In the genomic region with DNA sequence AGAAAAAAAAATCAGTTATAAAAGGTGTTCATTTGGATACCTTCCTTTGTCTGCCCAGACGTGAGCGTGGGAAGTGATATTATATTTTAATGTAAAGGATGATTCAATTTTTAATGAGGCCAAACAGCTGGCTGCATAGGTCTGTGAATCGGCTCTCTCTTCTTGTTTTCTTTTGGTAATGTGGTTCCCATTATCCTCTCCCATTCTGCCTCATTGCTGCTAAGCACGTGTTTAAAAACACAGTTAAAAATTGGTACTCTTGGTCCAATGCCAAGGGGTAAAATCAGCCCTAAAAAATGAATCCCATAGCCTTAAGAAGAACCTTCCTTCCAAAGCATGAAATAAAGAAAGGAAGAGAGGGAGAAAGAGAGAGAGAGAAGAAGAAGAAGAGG, we compare ENCODE assay signal across 9 mouse cellular contexts. TPM values are rescaled to one million over a fixed set of nuclear protein-coding genes. Genes with fewer than 3 reads are reported as not detected.
DNase-seq lines count a peak whose midpoint lies in the region; ATAC-seq and TF ChIP-seq lines count a peak whose summit lies in the region.
"Had no signal": no experiment of that assay in that cellular context is flagged by ENCODE, and none has a peak within 500 bp of the region (broad histone marks: within the 10 kb centered on the region; RNA-seq: fewer than 3 reads in every experiment).

No protein-coding gene starts in this region.

- no peaks in the 10 kb centered on the region for H3K9me3 ChIP-seq in heart, postnatal 0 days (replicated peaks; ENCODE audit: control insufficient read depth, low read length)
- H3K9me3 ChIP-seq in CH12.LX (replicated peaks; ENCODE audit: low read length): no peaks in the 10 kb centered on the region
- H3K9me3 ChIP-seq in intestine, embryonic 16.5 days (ENCODE audit: control insufficient read depth, low read length): no peaks in the 10 kb centered on the region

- no peak overlapping the region for H3K4me2 ChIP-seq in heart, postnatal 0 days (ENCODE audit: low read depth, low read length)
- H3K4me2 ChIP-seq in CH12.LX (ENCODE audit: insufficient read depth, low read depth, poor library complexity, severe bottlenecking): 0 out of 2 replicates have a peak overlapping the region, but pooled peaks have one; percentile 50
- no peak overlapping the region for H3K4me2 ChIP-seq in intestine, embryonic 16.5 days (ENCODE audit: low read depth, low read length)

- no peak for TF ChIP-seq EP300 in heart, postnatal 0 days (IDR thresholded peaks at IDR 0.05; ENCODE audit: low read depth)
- no peak for TF ChIP-seq EP300 in CH12.LX (IDR thresholded peaks at IDR 0.05; ENCODE audit: low read length)

- peak overlapping the region; percentile 23; the same call in 1 of the 2 replicates for H3K27ac ChIP-seq in heart, postnatal 0 days (ENCODE audit: low read depth)
- H3K27ac ChIP-seq in CH12.LX (ENCODE audit: insufficient read depth, low read depth): no peak overlapping the region
- H3K27ac ChIP-seq in intestine, embryonic 16.5 days (ENCODE audit: low read length): peak overlapping the region; percentile 59

- TF ChIP-seq CTCF in heart, postnatal 0 days (IDR thresholded peaks at IDR 0.05; ENCODE audit: low read depth): no peak
- no peak for TF ChIP-seq CTCF in CH12.LX (conservative IDR thresholded peaks at IDR 0.05 in 1 of 2, IDR thresholded peaks at IDR 0.05 in 1 of 2; ENCODE audit: low read depth in 2 of 2, low read length in 2 of 2)

- H3K36me3 ChIP-seq in heart, postnatal 0 days (replicated peaks; ENCODE audit: control insufficient read depth, insufficient read depth, low read length): no peaks in the 10 kb centered on the region
- H3K36me3 ChIP-seq in CH12.LX (replicated peaks in 1 of 2; ENCODE audit: control insufficient read depth in 1 of 2, insufficient read depth in 1 of 2, low read length in 1 of 2): no peaks in the 10 kb centered on the region
- no peaks in the 10 kb centered on the region for H3K36me3 ChIP-seq in intestine, embryonic 16.5 days (ENCODE audit: control insufficient read depth, insufficient read depth, low read length)
- H3K36me3 ChIP-seq: G1E had no signal

- TF ChIP-seq RAD21 in CH12.LX (IDR thresholded peaks at IDR 0.05; ENCODE audit: low read depth, low read length): no peak

- in situ Hi-C loops in CH12.LX (cut with MboI; ENCODE audit: low pct_ligation_motif_present, low pct_unique_long_range_greater_than_20kb, low sequenced_read_pairs): no loop called here

- no peaks in the 10 kb centered on the region for H3K79me2 ChIP-seq in CH12.LX (replicated peaks; ENCODE audit: control insufficient read depth, extremely low read depth, insufficient read depth, poor library complexity, severe bottlenecking)

- DNase-seq in heart, postnatal 0 days (ENCODE audit: low spot score): no peak
- no peak for DNase-seq in heart, postnatal 4 days
- DNase-seq in 3T3-L1 (ENCODE audit: low read depth, low spot score) (peak; percentile 75), CH12.LX (ENCODE audit: extremely low read depth) (no peak)
- DNase-seq in B cell, adult 2 months: no peak
- no peak for DNase-seq in gastrocnemius, adult 8-10 months (ENCODE audit: low spot score in 2 of 2)
- DNase-seq: retina, postnatal 1 day had no signal

- H3K9ac ChIP-seq in heart, postnatal 0 days (replicated peaks; ENCODE audit: low read depth, low read length): no peak overlapping the region
- H3K9ac ChIP-seq in CH12.LX (ENCODE audit: insufficient read depth, low read depth): no peak overlapping the region
- no peak overlapping the region for H3K9ac ChIP-seq in intestine, embryonic 16.5 days (ENCODE audit: low read depth, low read length)

- dilution Hi-C loops in CH12.LX (cut with MboI; ENCODE audit: extremely low pct_ligation_motif_present, extremely low pct_unique_long_range_greater_than_20kb, low sequenced_read_pairs): no loop called here

- H3K4me1 ChIP-seq in heart, postnatal 0 days (ENCODE audit: control insufficient read depth, insufficient read depth): no peaks in the 10 kb centered on the region
- H3K4me1 ChIP-seq in CH12.LX (ENCODE audit: control insufficient read depth in 1 of 2, insufficient read depth in 2 of 2): peaks cover 6 to 14% of the 10 kb centered on the region in 2 experiments
- no peaks in the 10 kb centered on the region for H3K4me1 ChIP-seq in intestine, embryonic 16.5 days (ENCODE audit: control insufficient read depth, insufficient read depth, low read length)

- ATAC-seq in heart, postnatal 0 days (ENCODE audit: insufficient read depth, low read depth): no peak; the same call in 1 of the 2 replicates
- no peak; the same call in 1 of the 2 replicates for ATAC-seq in intestine, embryonic 16.5 days

- no peaks in the 10 kb centered on the region for H3K27me3 ChIP-seq in heart, postnatal 0 days (ENCODE audit: control insufficient read depth, insufficient read depth, low read length)
- H3K27me3 ChIP-seq in CH12.LX (replicated peaks): no peaks in the 10 kb centered on the region
- no peaks in the 10 kb centered on the region for H3K27me3 ChIP-seq in intestine, embryonic 16.5 days (replicated peaks; ENCODE audit: control insufficient read depth, insufficient read depth, low read length)

- H3K4me3 ChIP-seq in heart, postnatal 0 days (ENCODE audit: low read depth, low read length): no peak overlapping the region
- no peak overlapping the region for H3K4me3 ChIP-seq in CH12.LX (replicated peaks in 1 of 3; ENCODE audit: low read depth in 2 of 3, low read length in 2 of 3, poor library complexity in 1 of 3)
- H3K4me3 ChIP-seq in intestine, embryonic 16.5 days (ENCODE audit: low read length): no peak overlapping the region

- TF ChIP-seq POLR2A in CH12.LX (IDR thresholded peaks at IDR 0.05; ENCODE audit: low read depth, low read length): no peak

- WGBS in heart, postnatal 0 days: 64% methylated on average over 4 of the region's 4 CpGs
- WGBS in intestine, embryonic 16.5 days: 41% methylated on average over 4 of the region's 4 CpGs

TF ChIP-seq in CH12.LX, 34 proteins besides CTCF, POLR2A, EP300 and RAD21:
- TF ChIP-seq RCOR1 (conservative IDR thresholded peaks at IDR 0.05; ENCODE audit: low read depth, low read length) (no peak), CHD1 (IDR thresholded peaks at IDR 0.05; ENCODE audit: low read depth, low read length) (no peak), JUN (IDR thresholded peaks at IDR 0.05; ENCODE audit: insufficient read depth, low read depth, low read length) (no peak), UBTF (IDR thresholded peaks at IDR 0.05; ENCODE audit: low read depth, low read length) (no peak), MXI1 (IDR thresholded peaks at IDR 0.05; ENCODE audit: low read depth, low read length) (no peak), USF2 (conservative IDR thresholded peaks at IDR 0.05; ENCODE audit: low read depth, low read length) (no peak), ZC3H11A (IDR thresholded peaks at IDR 0.05; ENCODE audit: low read depth, low read length) (no peak), E2F4 (IDR thresholded peaks at IDR 0.05; ENCODE audit: insufficient replicate concordance, low read depth, low read length) (no peak), TBP (conservative IDR thresholded peaks at IDR 0.05; ENCODE audit: low read depth, low read length) (no peak), MAX (IDR thresholded peaks at IDR 0.05; ENCODE audit: low read length) (no peak), MYC (IDR thresholded peaks at IDR 0.05; ENCODE audit: low read depth, low read length) (no peak), GABPA (IDR thresholded peaks at IDR 0.05; ENCODE audit: insufficient replicate concordance, low read depth, low read length) (no peak), PAX5 (IDR thresholded peaks at IDR 0.05; ENCODE audit: low read length) (no peak), HCFC1 (IDR thresholded peaks at IDR 0.05; ENCODE audit: low read depth, low read length) (no peak), IRF4 (IDR thresholded peaks at IDR 0.05; ENCODE audit: low read depth, low read length) (no peak), USF1 (IDR thresholded peaks at IDR 0.05; ENCODE audit: low read depth, low read length) (no peak), CHD2 (IDR thresholded peaks at IDR 0.05; ENCODE audit: low read length) (no peak), JUND (conservative IDR thresholded peaks at IDR 0.05; ENCODE audit: low read depth, low read length) (no peak), ETS1 (conservative IDR thresholded peaks at IDR 0.05; ENCODE audit: low read depth, low read length) (no peak), ZKSCAN1 (IDR thresholded peaks at IDR 0.05; ENCODE audit: borderline replicate concordance, low read depth, low read length) (no peak)

RNA-seq across cellular contexts. Expression of a gene that starts 17.1 kb away (rescaled TPM):
- 38.9 and 46.7 TPM in 2 replicates for total RNA-seq in heart, postnatal 0 days (2014; rRNA removed; ENCODE audit: low replicate concordance)
- 54.1 and 57.9 TPM in 2 replicates for polyA plus RNA-seq in heart, postnatal 0 days (2015; fragmentation: Nextera tagmentation; extraction: Ambion mirVana)
- 10 to 100 TPM; 30.5 to 36.1 TPM for total RNA-seq in heart, postnatal 4 days (2021)
- total RNA-seq in CH12.LX (2012; rRNA removed) (0.25 and 0.72 TPM in 2 replicates), CH12.LX (2014; rRNA removed) (0.65 and 0.90 TPM in 2 replicates)
- 2.4 TPM in 2 replicates for polyA plus RNA-seq in CH12.LX (2012; ENCODE audit: insufficient read length, low read depth)
- 8.4 and 9.0 TPM in 2 replicates for polyA plus RNA-seq in intestine, embryonic 16.5 days (2015; fragmentation: Nextera tagmentation; extraction: Ambion mirVana)
- total RNA-seq in gastrocnemius, adult 8-10 months (2022): under 1 TPM in 2 of 4 experiments, not detected in 2; 0.29 TPM
- total RNA-seq: G1E had no signal
- polyA plus RNA-seq: G1E had no signal

Comparison
In these comparisons a context has a peak if more than half of its experiments do, and no peak if none do; other contexts are left out.
1. RNA of a gene that starts 17.1 kb away (total RNA-seq): 38.9 to 46.7 TPM in heart, postnatal 0 days and 30.5 to 36.1 TPM in heart, postnatal 4 days; 0.25 to 0.90 TPM in CH12.LX and 0.29 TPM in gastrocnemius, adult 8-10 months; every median in the first group is over 10 times any median in the second.